Mouse (Mus musculus): ENCODE data around the gene Krt25. TPM values are rescaled to one million over a fixed set of nuclear protein-coding genes. Genes with fewer than 3 reads are reported as not detected.
A peak's percentile ranks its signal among the peaks of the same experiment; 100 is the strongest.

Gene Krt25
- 0.81 and 0.96 TPM in 2 replicates for polyA plus RNA-seq (2015; fragmentation: Nextera tagmentation; extraction: Ambion mirVana)

DNA sequence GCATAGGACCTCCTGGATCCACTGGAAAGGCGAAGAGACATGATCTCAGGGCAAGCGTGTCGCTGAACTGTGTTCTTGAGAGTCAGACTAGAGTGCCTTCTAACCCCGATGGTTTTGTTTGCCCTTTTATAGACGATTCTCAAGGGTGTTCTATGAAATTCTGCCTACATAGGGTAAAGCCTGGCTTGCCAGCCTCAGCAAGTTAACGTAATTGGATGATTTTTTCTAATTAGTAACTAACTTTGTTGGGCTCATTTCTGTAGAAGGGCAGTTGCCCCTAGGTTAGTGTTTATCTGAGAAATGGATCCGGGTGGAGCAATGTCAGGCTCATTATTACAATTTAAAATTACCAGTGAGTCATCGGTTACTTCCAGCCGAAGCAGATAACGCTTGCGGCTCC, at the start of gene Krt25:
Krt25 (minus strand) TSS at position 101 of the 400 bp plus-strand sequence.
- H3K4me1 ChIP-seq (replicated peaks) = no peaks in the 10 kb centered on the region
- whole genome bisulfite sequencing = 94% methylated on average over 11 of the region's 11 CpGs
- no peak within 1 kb of the TSS for H3K4me2 ChIP-seq

DNA sequence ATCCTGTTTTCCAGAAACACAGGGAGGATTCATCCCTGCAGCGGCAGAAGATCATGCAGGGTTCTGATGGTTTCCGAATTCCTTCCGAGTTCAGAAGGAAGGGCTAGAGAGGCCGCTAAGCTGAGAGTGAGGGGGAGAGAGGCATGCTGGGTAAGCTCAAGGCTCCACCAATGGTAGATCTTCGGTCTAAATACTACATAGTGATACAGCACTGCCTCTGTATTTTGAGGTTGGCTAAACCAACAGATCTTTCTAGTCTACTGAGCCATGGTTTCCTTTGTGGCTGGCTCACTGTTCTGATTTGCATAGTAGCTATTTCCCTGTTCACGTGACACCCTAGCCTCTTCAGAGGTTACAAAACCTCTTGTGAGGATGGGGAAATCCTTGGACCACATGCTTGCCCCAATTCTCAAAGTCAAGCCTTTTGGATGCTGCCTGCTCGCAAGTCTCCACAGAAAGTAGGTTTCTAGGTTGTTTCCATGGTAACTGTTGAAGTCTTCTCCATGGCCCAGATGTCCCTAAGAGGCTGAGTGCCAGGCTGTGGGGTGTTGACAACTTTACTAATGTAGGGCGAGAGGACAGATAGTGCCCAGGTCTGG, 47.2 kb upstream of the Krt25 start:
- Histone ChIP-seq H3K27me3 (no peaks in the 10 kb centered on the region), H3K4me2 (no peak overlapping the region), H3K36me3 (no peaks in the 10 kb centered on the region), H3K9me3 (no peaks in the 10 kb centered on the region), H3K4me1 (replicated peaks) (no peaks in the 10 kb centered on the region), H3K27ac (replicated peaks) (no peak overlapping the region), H3K9ac (no peak overlapping the region), H3K4me3 (no peak overlapping the region)
- ATAC-seq (ENCODE audit: low FRiP score, low read depth) = peak; percentile 42; the same call in 1 of the 2 replicates
- WGBS = 82% methylated on average over 8 of the region's 8 CpGs

More for the DNA sequence above, at the start of gene Krt25:
- Histone ChIP-seq H3K9me3 (no peaks in the 10 kb centered on the region), H3K4me3 (no peak within 1 kb of the TSS), H3K36me3 (no peaks in the 10 kb centered on the region), H3K9ac (no peak within 1 kb of the TSS), H3K27ac (replicated peaks) (no peak within 1 kb of the TSS), H3K27me3 (no peaks in the 10 kb centered on the region)
- no peak for ATAC-seq (ENCODE audit: low FRiP score, low read depth)

DNA sequence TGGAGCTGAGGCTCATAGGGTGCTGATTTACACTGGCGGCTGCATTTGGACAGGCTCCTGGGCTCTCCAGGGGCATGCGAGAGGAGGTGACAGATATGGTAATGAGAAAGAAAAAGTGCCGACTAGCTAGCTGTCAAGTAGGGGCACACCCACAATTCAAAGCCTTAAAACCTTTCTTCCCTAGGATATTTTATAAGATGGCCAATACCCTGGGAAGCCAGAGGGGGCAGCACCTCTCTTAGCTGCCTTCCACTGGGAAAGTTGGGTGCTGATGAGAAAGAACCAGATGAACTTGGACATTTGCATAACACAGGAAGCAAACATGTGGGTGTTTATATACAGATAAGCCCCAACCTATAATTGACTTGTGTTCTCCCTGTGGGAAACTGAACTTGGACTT, 46.5 kb upstream of the Krt25 start:
- Histone ChIP-seq H3K4me3 (no peak overlapping the region), H3K27ac (replicated peaks) (no peak overlapping the region), H3K4me2 (no peak overlapping the region), H3K9me3 (no peaks in the 10 kb centered on the region), H3K4me1 (replicated peaks) (no peaks in the 10 kb centered on the region), H3K36me3 (no peaks in the 10 kb centered on the region), H3K9ac (no peak overlapping the region), H3K27me3 (no peaks in the 10 kb centered on the region)
- 17% methylated on average over 3 of the region's 3 CpGs for WGBS
- ATAC-seq (ENCODE audit: low FRiP score, low read depth) = no peak

DNA sequence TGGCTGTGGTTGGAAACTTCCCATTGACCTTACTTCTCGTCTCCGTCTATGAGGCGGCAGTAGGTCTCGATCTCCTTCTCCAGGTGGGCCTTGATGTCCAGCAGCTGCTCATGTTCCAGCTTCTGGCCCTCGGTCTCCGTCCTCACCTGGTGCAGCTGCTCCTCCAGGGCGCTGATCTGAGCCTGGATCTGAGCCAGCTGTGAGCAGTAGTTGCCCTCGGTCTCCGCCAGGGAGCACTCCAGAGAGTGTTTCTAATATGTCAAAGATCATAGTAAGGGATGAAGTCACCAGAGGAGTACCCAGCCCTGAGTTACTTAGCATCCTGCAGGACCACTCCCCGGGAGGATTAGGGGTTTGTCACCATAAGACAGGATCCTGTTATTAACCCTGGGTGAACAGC, 44.0 kb upstream of the Krt25 start:
- no peak for ATAC-seq (ENCODE audit: low FRiP score, low read depth)
- WGBS = 51% methylated on average over 10 of the region's 10 CpGs
- Histone ChIP-seq H3K36me3 (no peaks in the 10 kb centered on the region), H3K27me3 (no peaks in the 10 kb centered on the region), H3K9ac (no peak overlapping the region), H3K4me1 (replicated peaks) (no peaks in the 10 kb centered on the region), H3K9me3 (no peaks in the 10 kb centered on the region), H3K4me3 (no peak overlapping the region), H3K27ac (replicated peaks) (no peak overlapping the region), H3K4me2 (no peak overlapping the region)

DNA sequence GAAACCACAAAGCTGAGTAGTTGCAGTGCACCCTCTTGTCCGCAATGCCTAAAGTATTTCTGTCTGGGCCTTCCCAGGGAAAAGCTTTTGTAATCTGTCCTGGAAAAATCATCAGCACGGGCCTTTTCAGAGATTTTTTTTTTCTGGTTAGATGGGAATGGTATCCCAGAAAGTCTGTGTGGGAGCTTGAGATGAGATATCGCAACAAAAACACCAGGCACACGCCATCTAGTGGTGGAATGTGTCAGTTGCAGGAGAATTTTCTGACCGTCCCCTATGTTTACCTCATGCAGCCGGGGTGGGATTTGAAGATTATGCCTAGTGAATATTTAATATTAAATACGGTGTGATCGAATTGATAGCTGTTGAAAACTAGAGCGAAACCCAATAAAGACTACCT, 41.7 kb upstream of the Krt25 start:
- Histone ChIP-seq H3K4me3 (no peak overlapping the region), H3K27ac (replicated peaks) (no peak overlapping the region), H3K9me3 (no peaks in the 10 kb centered on the region), H3K4me2 (no peak overlapping the region), H3K27me3 (no peaks in the 10 kb centered on the region), H3K36me3 (no peaks in the 10 kb centered on the region), H3K9ac (no peak overlapping the region), H3K4me1 (replicated peaks) (no peaks in the 10 kb centered on the region)
- WGBS = 21% methylated on average over 9 of the region's 9 CpGs
- ATAC-seq (ENCODE audit: low FRiP score, low read depth) = no peak

DNA sequence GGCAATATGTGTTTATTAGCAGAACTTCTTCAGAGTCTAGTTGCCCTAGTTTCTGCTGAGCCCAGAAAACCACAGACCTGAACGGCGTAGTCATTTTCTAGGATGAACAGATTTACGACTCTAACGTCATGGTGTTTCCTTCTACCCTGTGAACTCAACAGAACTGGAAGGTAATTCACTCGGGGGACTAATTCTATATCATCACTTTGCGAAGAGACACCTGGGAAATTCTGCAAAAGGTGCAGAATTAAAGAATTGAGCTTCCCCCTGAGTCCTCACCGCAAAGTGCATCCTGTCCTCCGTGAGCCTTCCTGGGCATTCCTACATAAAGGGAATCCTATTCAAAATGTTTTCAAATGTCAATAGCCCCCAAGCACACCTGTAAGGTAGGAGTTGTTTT, 38.7 kb upstream of the Krt25 start:
- Histone ChIP-seq H3K27me3 (no peaks in the 10 kb centered on the region), H3K9ac (no peak overlapping the region), H3K4me1 (replicated peaks) (no peaks in the 10 kb centered on the region), H3K27ac (replicated peaks) (no peak overlapping the region), H3K9me3 (no peaks in the 10 kb centered on the region), H3K4me2 (no peak overlapping the region), H3K4me3 (no peak overlapping the region), H3K36me3 (no peaks in the 10 kb centered on the region)
- ATAC-seq (ENCODE audit: low FRiP score, low read depth) = no peak
- WGBS = 84% methylated on average over 8 of the region's 8 CpGs

DNA sequence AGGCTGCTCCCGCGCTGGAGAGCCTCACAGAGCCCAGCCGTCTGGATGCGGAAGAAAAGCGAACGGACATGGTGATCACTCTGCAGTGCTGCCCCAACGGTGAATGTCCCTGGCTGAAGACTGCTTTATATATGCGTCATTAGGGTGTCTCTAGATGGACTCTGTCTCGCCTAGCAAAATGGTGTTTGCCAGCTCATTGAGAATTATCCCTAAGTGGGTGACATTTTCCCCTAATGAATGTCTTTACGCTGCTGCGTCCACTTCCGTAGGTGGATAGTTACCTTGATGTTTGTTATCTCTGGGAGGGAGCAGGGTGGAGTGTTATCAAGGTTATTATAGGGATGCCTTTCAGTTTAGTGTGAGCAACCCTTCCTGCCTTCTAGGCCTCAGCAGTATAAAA, 28.3 kb upstream of the Krt25 start, which contains the start of gene Krt27:
Krt27 (minus strand) TSS at position 101 of the 400 bp plus-strand sequence.
- H3K27me3 ChIP-seq = no peaks in the 10 kb centered on the region
- H3K36me3 ChIP-seq = no peaks in the 10 kb centered on the region
- no peaks in the 10 kb centered on the region for H3K4me1 ChIP-seq (replicated peaks)
- H3K27ac ChIP-seq (replicated peaks) = no peak within 1 kb of the TSS
- 78% methylated on average over 12 of the region's 12 CpGs for WGBS
- H3K4me2 ChIP-seq = no peak within 1 kb of the TSS
- H3K4me3 ChIP-seq = no peak within 1 kb of the TSS
- H3K9me3 ChIP-seq = no peaks in the 10 kb centered on the region
- no peak for ATAC-seq (ENCODE audit: low FRiP score, low read depth)
- H3K9ac ChIP-seq = no peak within 1 kb of the TSS

DNA sequence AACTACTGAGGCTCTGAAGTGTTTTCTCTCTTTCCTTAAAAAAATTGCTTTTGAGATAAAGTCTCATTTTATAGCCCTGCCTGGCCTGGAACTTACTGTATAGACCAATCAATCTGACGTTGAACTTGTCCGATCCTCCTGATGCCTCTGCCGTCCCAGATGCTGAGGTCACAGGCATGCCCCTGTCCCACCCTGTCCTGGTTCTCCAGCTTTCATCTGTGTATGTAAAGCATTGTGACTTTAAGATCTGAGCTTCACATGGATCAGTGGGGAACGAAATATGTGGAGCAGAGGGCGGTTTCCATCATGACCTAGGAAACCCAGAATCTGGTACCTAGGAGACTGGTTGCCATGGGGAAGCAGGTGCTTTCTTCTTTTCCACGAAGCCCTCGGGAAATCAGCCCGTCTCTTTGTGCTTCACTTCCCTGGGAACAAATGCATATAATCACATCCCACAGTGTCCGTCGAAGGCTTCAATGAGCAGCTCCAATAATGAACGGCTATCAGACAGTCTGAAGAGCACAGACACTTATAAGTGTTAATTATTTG, 16.6 kb upstream of the Krt25 start:
- 15% methylated on average over 11 of the region's 11 CpGs for WGBS
- no peak overlapping the region for H3K4me2 ChIP-seq

DNA sequence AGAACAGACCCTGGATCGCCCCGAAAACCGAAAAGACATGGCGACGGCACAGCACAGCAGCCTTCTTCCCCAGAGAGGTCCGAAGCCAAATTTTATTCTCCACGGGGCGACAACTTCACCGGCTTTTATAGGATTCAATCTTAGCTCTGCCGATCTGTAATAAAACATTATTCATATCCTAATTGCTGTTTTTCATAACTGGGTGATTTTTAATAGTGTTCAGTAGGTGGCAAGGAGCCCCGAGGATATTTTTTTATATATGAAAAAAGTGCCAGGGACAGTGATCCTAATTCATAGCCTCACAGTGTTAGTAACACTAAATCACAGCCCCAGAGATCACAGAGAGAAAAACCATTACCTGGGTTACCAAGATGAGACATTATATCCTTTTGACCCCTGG, 15.1 kb upstream of the Krt25 start, which contains the start of gene Krt26:
Krt26 (minus strand) TSS at position 101 of the 400 bp plus-strand sequence.
- 86% methylated on average over 11 of the region's 11 CpGs for WGBS
- ATAC-seq (ENCODE audit: low FRiP score, low read depth) = no peak
- H3K27ac ChIP-seq (replicated peaks) = no peak within 1 kb of the TSS
- no peaks in the 10 kb centered on the region for H3K9me3 ChIP-seq
- no peaks in the 10 kb centered on the region for H3K27me3 ChIP-seq
- H3K4me1 ChIP-seq (replicated peaks) = peaks cover 7% of the 10 kb centered on the region
- no peak within 1 kb of the TSS for H3K4me3 ChIP-seq
- no peak within 1 kb of the TSS for H3K9ac ChIP-seq
- no peak within 1 kb of the TSS for H3K4me2 ChIP-seq
- H3K36me3 ChIP-seq = no peaks in the 10 kb centered on the region

More for the DNA sequence above, 16.6 kb upstream of the Krt25 start:
- no peak overlapping the region; the same call in 1 of the 2 replicates for H3K27ac ChIP-seq (replicated peaks)
- no peak overlapping the region for H3K4me3 ChIP-seq
- no peaks in the 10 kb centered on the region for H3K9me3 ChIP-seq
- peaks cover 7% of the 10 kb centered on the region for H3K4me1 ChIP-seq (replicated peaks)
- ATAC-seq (ENCODE audit: low FRiP score, low read depth) = no peak
- H3K9ac ChIP-seq = no peak overlapping the region
- H3K27me3 ChIP-seq = no peaks in the 10 kb centered on the region
- H3K36me3 ChIP-seq = no peaks in the 10 kb centered on the region

DNA sequence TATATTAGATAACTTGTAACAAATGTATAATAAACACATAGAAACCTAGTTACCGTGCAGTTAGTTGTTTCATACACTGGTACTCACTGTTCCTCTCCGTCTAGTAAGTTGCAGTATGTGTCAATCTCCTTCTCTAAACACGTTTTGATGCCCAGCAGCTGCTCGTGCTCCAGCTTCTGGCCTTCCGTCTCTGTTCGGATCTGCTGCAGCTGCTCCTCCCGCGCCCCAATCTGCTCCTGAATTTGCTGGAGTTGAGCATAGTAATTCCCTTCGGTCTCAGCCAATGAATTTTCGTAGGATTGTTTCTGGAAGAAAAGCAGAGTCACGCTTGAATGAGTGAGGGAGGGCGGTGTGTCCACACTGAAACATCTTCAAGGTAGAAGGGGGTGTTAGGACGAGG, 10.7 kb upstream of the Krt25 start:
- H3K4me3 ChIP-seq = no peak overlapping the region
- H3K9ac ChIP-seq = no peak overlapping the region
- no peaks in the 10 kb centered on the region for H3K27me3 ChIP-seq
- no peaks in the 10 kb centered on the region for H3K4me1 ChIP-seq (replicated peaks)
- H3K4me2 ChIP-seq = peak overlapping the region; percentile 16; the same call in 1 of the 2 replicates
- no peak for ATAC-seq (ENCODE audit: low FRiP score, low read depth)
- H3K9me3 ChIP-seq = no peaks in the 10 kb centered on the region
- 41% methylated on average over 13 of the region's 13 CpGs for WGBS
- H3K27ac ChIP-seq (replicated peaks) = no peak overlapping the region
- no peaks in the 10 kb centered on the region for H3K36me3 ChIP-seq

DNA sequence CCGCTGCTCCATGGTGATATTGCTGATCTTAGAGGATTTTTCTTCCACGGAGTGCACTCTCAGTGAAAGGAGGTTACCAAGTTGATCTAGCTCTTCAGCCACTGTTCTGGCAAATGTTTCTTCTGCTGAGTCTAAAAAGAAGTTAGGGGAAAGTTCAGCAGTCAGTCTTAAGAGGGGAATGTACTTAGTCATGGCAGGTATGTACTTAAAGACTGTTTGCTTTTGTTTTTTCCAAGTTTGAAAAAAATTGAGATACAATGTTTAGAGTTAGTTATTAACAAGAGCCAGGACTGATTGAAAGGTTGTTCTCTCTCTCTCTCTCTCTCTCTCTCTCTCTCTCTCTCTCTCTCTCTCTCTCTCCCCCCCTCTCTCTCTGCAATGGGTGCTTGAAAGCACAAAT, 6.9 kb upstream of the Krt25 start:
- H3K27me3 ChIP-seq = no peaks in the 10 kb centered on the region
- H3K36me3 ChIP-seq = no peaks in the 10 kb centered on the region
- H3K4me3 ChIP-seq = no peak overlapping the region
- no peak overlapping the region for H3K4me2 ChIP-seq
- 58% methylated on average over 2 of the region's 2 CpGs for WGBS
- no peaks in the 10 kb centered on the region for H3K4me1 ChIP-seq (replicated peaks)
- ATAC-seq (ENCODE audit: low FRiP score, low read depth) = no peak
- no peak overlapping the region for H3K27ac ChIP-seq (replicated peaks)
- no peak overlapping the region for H3K9ac ChIP-seq
- no peaks in the 10 kb centered on the region for H3K9me3 ChIP-seq

DNA sequence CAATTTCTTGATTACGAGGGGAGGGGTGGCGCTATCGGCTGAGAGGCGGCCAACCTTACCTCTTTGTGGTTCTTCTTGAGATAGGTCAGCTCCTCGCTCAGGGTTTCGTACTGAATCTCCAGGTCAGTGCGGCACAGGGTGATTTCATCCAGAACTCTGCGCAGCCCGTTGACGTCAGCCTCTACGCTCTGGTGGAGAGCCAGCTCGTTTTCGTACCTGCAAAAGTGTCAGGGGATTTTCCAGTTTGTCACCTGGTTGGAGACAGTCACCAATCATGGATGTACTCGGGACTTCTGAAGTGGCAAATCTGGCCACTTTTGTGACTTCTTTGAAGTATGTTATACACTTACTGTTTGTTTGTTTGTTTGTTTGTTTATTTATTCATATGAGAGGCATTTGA, 1.7 kb downstream of the Krt25 start:
- ATAC-seq (ENCODE audit: low FRiP score, low read depth) = no peak
- 88% methylated on average over 14 of the region's 14 CpGs for WGBS
- Histone ChIP-seq H3K36me3 (no peaks in the 10 kb centered on the region), H3K27ac (replicated peaks) (no peak overlapping the region), H3K4me3 (no peak overlapping the region), H3K9ac (no peak overlapping the region), H3K4me1 (replicated peaks) (peaks cover 6% of the 10 kb centered on the region; the same call in 1 of the 2 replicates), H3K4me2 (no peak overlapping the region), H3K9me3 (no peaks in the 10 kb centered on the region), H3K27me3 (no peaks in the 10 kb centered on the region)
